Mouse (Mus musculus) ES-E14 (cell line): ENCODE measurements around the gene S100pbp. TPM values are rescaled to one million over a fixed set of nuclear protein-coding genes. Genes with fewer than 3 reads are reported as not detected.

Experiments used
- DNase-seq: peaks from one replicate; pipeline ENCODE4 v3.0.0-alpha.2; 2013; ENCODE audit warnings: low read depth, low spot score
- H3K27ac ChIP-seq: 2 replicates; pipeline ENCODE4 v1.5.1; 2012; ENCODE audit warnings: low read depth, mild to moderate bottlenecking, low read length, moderate library complexity, mixed read lengths; ENCODE audit not compliant: poor library complexity, insufficient read depth, severe bottlenecking
- H3K36me3 ChIP-seq: 2 replicates; pipeline ENCODE4 v1.6.1; 2012; ENCODE audit warnings: mild to moderate bottlenecking, low read length, moderate library complexity, mixed read lengths; ENCODE audit not compliant: control insufficient read depth, poor library complexity, insufficient read depth, severe bottlenecking
- H3K4me1 ChIP-seq, 2 experiments: fragments of 150-350 bp in 1 of 2; sonication (generic) in 1 of 2; 2 replicates each; pipeline ENCODE4 v1.6.1; 2012; ENCODE audit warnings: low read length in 2 of 2, mild to moderate bottlenecking in 1 of 2, mixed read lengths in 1 of 2; ENCODE audit not compliant: control insufficient read depth in 2 of 2, insufficient read depth in 2 of 2, poor library complexity in 1 of 2
- H3K4me3 ChIP-seq, 2 experiments: fragments of 150-350 bp in 1 of 2; sonication (generic) in 1 of 2; 2 replicates each; pipeline ENCODE4 v1.5.1; 2012; ENCODE audit warnings: low read length in 2 of 2, low read depth in 1 of 2, mild to moderate bottlenecking in 1 of 2, mixed read lengths in 1 of 2; ENCODE audit not compliant: insufficient read depth in 1 of 2, poor library complexity in 1 of 2, severe bottlenecking in 1 of 2
- H3K9ac ChIP-seq: 2 replicates; pipeline ENCODE4 v1.6.1; 2012; ENCODE audit warnings: low read depth, mild to moderate bottlenecking, low read length, mixed read lengths; ENCODE audit not compliant: poor library complexity, insufficient read depth, severe bottlenecking
- H3K9me3 ChIP-seq: fragments of 150-350 bp; sonication (generic); 2 replicates; pipeline ENCODE4 v1.6.1; 2012; ENCODE audit warnings: low read depth, mild to moderate bottlenecking, low read length; ENCODE audit not compliant: control insufficient read depth, insufficient read depth
- CHD2 ChIP-seq: IDR thresholded peaks from 2 replicates; pipeline ENCODE4 v1.6.1; 2014; ENCODE audit warnings: mild to moderate bottlenecking, low read depth, low read length, inconsistent platforms
- HCFC1 ChIP-seq: IDR thresholded peaks from 2 replicates; pipeline ENCODE4 v1.6.1; 2012; ENCODE audit warnings: low read length, inconsistent platforms, borderline replicate concordance; ENCODE audit not compliant: insufficient read depth
- MAFK ChIP-seq: IDR thresholded peaks from 2 replicates; pipeline ENCODE4 v1.6.1; 2014; ENCODE audit warnings: mild to moderate bottlenecking, low read depth, low read length, inconsistent platforms; ENCODE audit not compliant: insufficient read depth
- ZC3H11A ChIP-seq: IDR thresholded peaks from 2 replicates; pipeline ENCODE4 v1.6.1; 2012; ENCODE audit warnings: low read depth, mild to moderate bottlenecking, inconsistent platforms, low read length, borderline replicate concordance
- ZNF384 ChIP-seq: IDR thresholded peaks from 2 replicates; pipeline ENCODE4 v1.6.1; 2012; ENCODE audit warnings: low read depth, low read length, inconsistent platforms
- in situ Hi-C, 2 experiments: fragments of 600-800 bp; cut with MboI; formaldehyde crosslinking; loops; one replicate each; pipeline ENCODE4 v1.15.1; 2025; ENCODE audit warnings: low sequenced_read_pairs in 2 of 2, inconsistent platforms in 1 of 2; ENCODE audit not compliant: unreplicated experiment in 2 of 2
- total RNA-seq: library from RNA; depleted of rRNA; stranded (reverse); fragments of 300-350 nt; gene quantifications from 2 replicates; pipeline ENCODE4 v1.2.3, GENCODE M21; 2012

Gene S100pbp
- total RNA-seq, 1 experiment, result 25.7 TPM

GRCm38 (mm10) chr4:129211461-129211860 is 21.9 kb upstream of the S100pbp start:
- Histone ChIP-seq H3K4me1 (0 out of 4 replicates have a peak, but pooled peaks cover 0 to 2% of the 10 kb centered on the region in 2 experiments), H3K9me3 (no peaks in the 10 kb centered on the region), H3K36me3 (peaks cover 62% of the 10 kb centered on the region), H3K9ac (no peak overlapping the region), H3K4me3 (no peak overlapping the region), H3K27ac (no peak overlapping the region)
- no peak for DNase-seq
- TF ChIP-seq HCFC1 (no peak), ZC3H11A (no peak), CHD2 (no peak), ZNF384 (no peak), MAFK (no peak)
- in situ Hi-C loops, result no loop called here

GRCm38 (mm10) chr4:129209504-129209903 is 20.0 kb upstream of the S100pbp start:
- Histone ChIP-seq H3K9me3 (no peaks in the 10 kb centered on the region), H3K4me3 (no peak overlapping the region), H3K36me3 (peaks cover 59% of the 10 kb centered on the region), H3K4me1 (0 out of 4 replicates have a peak, but pooled peaks cover 0 to 2% of the 10 kb centered on the region in 2 experiments), H3K9ac (no peak overlapping the region), H3K27ac (no peak overlapping the region)
- no peak for DNase-seq
- TF ChIP-seq HCFC1 (no peak), ZC3H11A (0 out of 2 replicates have a peak, but pooled peaks have one; percentile 42)
- in situ Hi-C loops, result no loop called here

- Histone ChIP-seq H3K9me3 (no peaks in the 10 kb centered on the region), H3K4me3 (no peak overlapping the region), H3K27ac (no peak overlapping the region), H3K36me3 (peaks cover 55% of the 10 kb centered on the region), H3K4me1 (0 out of 4 replicates have a peak, but pooled peaks cover 0 to 2% of the 10 kb centered on the region in 2 experiments), H3K9ac (no peak overlapping the region)
- no peak for DNase-seq
- in situ Hi-C loops, result no loop called here
- no peak for TF ChIP-seq MAFK
- TF ChIP-seq ZNF384, result no peak
- no peak for TF ChIP-seq CHD2
- TF ChIP-seq HCFC1, result no peak
- no peak for TF ChIP-seq ZC3H11A
These were observed 17.3 kb upstream of the S100pbp start for GRCm38 (mm10) chr4:129206792-129207191.

GRCm38 (mm10) chr4:129204655-129205054 is 15.1 kb upstream of the S100pbp start:
- H3K9me3 ChIP-seq, result no peaks in the 10 kb centered on the region
- no peak overlapping the region for H3K4me3 ChIP-seq
- 0 out of 4 replicates have a peak, but pooled peaks cover 0 to 3% of the 10 kb centered on the region in 2 experiments for H3K4me1 ChIP-seq
- no peak overlapping the region for H3K9ac ChIP-seq
- in situ Hi-C loops, result no loop called here
- no peak for DNase-seq
- TF ChIP-seq CHD2 (no peak), ZNF384 (no peak), ZC3H11A (no peak), HCFC1 (no peak), MAFK (no peak)
- no peak overlapping the region for H3K27ac ChIP-seq
- peaks cover 43% of the 10 kb centered on the region for H3K36me3 ChIP-seq

GRCm38 (mm10) chr4:129197514-129197913 is 8.0 kb upstream of the S100pbp start:
- no peak for TF ChIP-seq ZNF384
- no peak for TF ChIP-seq CHD2
- no peak for TF ChIP-seq HCFC1
- TF ChIP-seq ZC3H11A, result no peak
- TF ChIP-seq MAFK, result no peak
- Histone ChIP-seq H3K27ac (no peak overlapping the region), H3K36me3 (peaks cover 31% of the 10 kb centered on the region), H3K9me3 (no peaks in the 10 kb centered on the region), H3K4me1 (peaks cover 4 to 6% of the 10 kb centered on the region in 2 experiments; a peak in 3 of 4 replicates), H3K9ac (no peak overlapping the region), H3K4me3 (no peak overlapping the region)
- in situ Hi-C loops, result no loop called here
- no peak for DNase-seq
